Mouse (Mus musculus): ENCODE data around the gene Palm2.

- TF ChIP-seq CTCF (IDR thresholded peaks at IDR 0.05; ENCODE audit: insufficient read depth, low read length) (no peak), POLR2A (IDR thresholded peaks at IDR 0.05; ENCODE audit: borderline replicate concordance, extremely low read depth, low read depth, low read length) (no peak)
Measured at GRCm38 (mm10) chr4:57601903-57602617, 168.0 kb downstream of the Palm2 start.
